Mouse (Mus musculus): ENCODE measurements around the gene Lyrm4. TPM values are rescaled to one million over a fixed set of nuclear protein-coding genes. Genes with fewer than 3 reads are reported as not detected.
A peak's percentile ranks its signal among the peaks of the same experiment; 100 is the strongest.
"Not testable (repeated sequence)": the region's sequence is repeated elsewhere in the genome, so short reads cannot be mapped to it uniquely, and the experiment has no call there.

The Lyrm4 gene
- total and polyA plus RNA-seq, 3 experiments = 22.6 to 25.4 TPM; not detected in 1

GRCm38 (mm10) chr13:35995231-35995630 lies 122.1 kb downstream of the Lyrm4 start:
- no peak for DNase-seq (ENCODE audit: low read depth, low spot score)
- no peaks in the 10 kb centered on the region for H3K27me3 ChIP-seq (ENCODE audit: control insufficient read depth in 1 of 2, insufficient read depth in 2 of 2, low read length in 2 of 2)
- no peaks in the 10 kb centered on the region for H3K9me3 ChIP-seq (replicated peaks; ENCODE audit: insufficient read depth, low read length)
- no peaks in the 10 kb centered on the region for H3K79me2 ChIP-seq (ENCODE audit: control insufficient read depth, insufficient read depth, low read length, poor library complexity)
- H3K27ac ChIP-seq (ENCODE audit: control insufficient read depth, low read depth, low read length) = no peak overlapping the region
- H3K9ac ChIP-seq (ENCODE audit: control insufficient read depth, low read depth, low read length, poor library complexity, severe bottlenecking) = no peak overlapping the region
- TF ChIP-seq ELF1 (IDR thresholded peaks at IDR 0.05; ENCODE audit: low read depth, low read length) (no peak), MYC (IDR thresholded peaks at IDR 0.05; ENCODE audit: low read depth, low read length) (no peak), ZMIZ1 (IDR thresholded peaks at IDR 0.05; ENCODE audit: low read depth, low read length) (no peak), ZNF384 (IDR thresholded peaks at IDR 0.05; ENCODE audit: low read depth, low read length) (no peak), CHD2 (IDR thresholded peaks at IDR 0.05; ENCODE audit: low read length) (no peak)
- H3K4me3 ChIP-seq (ENCODE audit: control insufficient read depth in 1 of 2, insufficient read depth in 1 of 2, low read depth in 2 of 2, low read length in 2 of 2) = no peak overlapping the region
- H3K4me1 ChIP-seq (ENCODE audit: control insufficient read depth in 1 of 2, insufficient read depth in 2 of 2, low read length in 2 of 2) = no peaks in the 10 kb centered on the region
- no peaks in the 10 kb centered on the region for H3K36me3 ChIP-seq (ENCODE audit: control insufficient read depth in 1 of 2, insufficient read depth in 2 of 2, low read length in 2 of 2)

- H3K4me1 ChIP-seq (ENCODE audit: control insufficient read depth in 1 of 2, insufficient read depth in 2 of 2, low read length in 2 of 2) = no peaks in the 10 kb centered on the region
- no peak for TF ChIP-seq TAL1 (IDR thresholded peaks at IDR 0.05; ENCODE audit: low read length)
- TF ChIP-seq MYC (IDR thresholded peaks at IDR 0.05; ENCODE audit: low read depth, low read length) = no peak
- TF ChIP-seq MAZ (IDR thresholded peaks at IDR 0.05; ENCODE audit: low read depth, low read length) = no peak
- no peak for TF ChIP-seq POLR2A (IDR thresholded peaks at IDR 0.05; ENCODE audit: control insufficient read depth in 1 of 2, insufficient read depth in 1 of 2, low read depth in 1 of 2, low read length in 2 of 2, poor library complexity in 1 of 2)
- no peak for TF ChIP-seq SMC3 (IDR thresholded peaks at IDR 0.05; ENCODE audit: low read depth, low read length)
- no peak for TF ChIP-seq RCOR1 (IDR thresholded peaks at IDR 0.05; ENCODE audit: low read depth, low read length)
- TF ChIP-seq BHLHE40 (IDR thresholded peaks at IDR 0.05; ENCODE audit: borderline replicate concordance, low read depth, low read length) = no peak
- no peak for TF ChIP-seq MEF2A (IDR thresholded peaks at IDR 0.05; ENCODE audit: extremely low read depth, insufficient replicate concordance, low read depth, low read length, poor library complexity, severe bottlenecking)
- TF ChIP-seq USF2 (IDR thresholded peaks at IDR 0.05; ENCODE audit: borderline replicate concordance in 1 of 2, insufficient read depth in 1 of 2, low read depth in 1 of 2, low read length in 2 of 2) = no peak
- no peak for TF ChIP-seq ZKSCAN1 (IDR thresholded peaks at IDR 0.05; ENCODE audit: low read depth, low read length)
- no peak for TF ChIP-seq TBP (IDR thresholded peaks at IDR 0.05; ENCODE audit: low read depth, low read length)
- TF ChIP-seq MAX (IDR thresholded peaks at IDR 0.05; ENCODE audit: low read length) = no peak
Observed at GRCm38 (mm10) chr13:35994067-35994466, 123.3 kb downstream of the Lyrm4 start.

DNA sequence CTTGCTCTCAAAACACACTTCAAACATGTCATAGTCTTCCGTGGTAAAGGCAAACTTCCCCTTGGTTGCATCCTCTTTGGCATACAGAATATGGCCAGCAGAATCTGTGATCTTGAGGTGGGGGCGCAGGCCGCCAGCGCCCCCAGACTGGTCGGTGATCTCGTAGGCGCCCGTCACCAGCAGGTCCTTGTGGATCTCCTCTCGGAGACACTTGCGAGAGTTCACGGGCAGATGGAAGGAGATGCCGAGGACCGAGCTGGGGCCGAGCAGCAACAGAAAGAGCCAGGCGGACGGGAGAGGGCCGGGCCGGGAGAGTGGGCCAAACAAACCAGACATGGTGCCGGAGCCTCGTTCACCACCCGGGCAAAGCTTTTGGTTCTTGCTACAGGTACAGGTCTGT lies 126.1 kb downstream of the Lyrm4 start:
- not testable (repeated sequence) for H3K4me3 ChIP-seq (ENCODE audit: control insufficient read depth in 1 of 2, insufficient read depth in 1 of 2, low read depth in 2 of 2, low read length in 2 of 2); H3K9me3 ChIP-seq (replicated peaks; ENCODE audit: insufficient read depth, low read length); H3K4me1 ChIP-seq (ENCODE audit: control insufficient read depth in 1 of 2, insufficient read depth in 2 of 2, low read length in 2 of 2); H3K79me2 ChIP-seq (ENCODE audit: control insufficient read depth, insufficient read depth, low read length, poor library complexity); H3K27me3 ChIP-seq (ENCODE audit: control insufficient read depth in 1 of 2, insufficient read depth in 2 of 2, low read length in 2 of 2); DNase-seq (ENCODE audit: low read depth, low spot score); H3K9ac ChIP-seq (ENCODE audit: control insufficient read depth, low read depth, low read length, poor library complexity, severe bottlenecking); H3K36me3 ChIP-seq (ENCODE audit: control insufficient read depth in 1 of 2, insufficient read depth in 2 of 2, low read length in 2 of 2); H3K27ac ChIP-seq (ENCODE audit: control insufficient read depth, low read depth, low read length)

More at GRCm38 (mm10) chr13:35994067-35994466, 123.3 kb downstream of the Lyrm4 start:
- Histone ChIP-seq H3K27ac (ENCODE audit: control insufficient read depth, low read depth, low read length) (no peak overlapping the region), H3K36me3 (ENCODE audit: control insufficient read depth in 1 of 2, insufficient read depth in 2 of 2, low read length in 2 of 2) (no peaks in the 10 kb centered on the region), H3K9ac (ENCODE audit: control insufficient read depth, low read depth, low read length, poor library complexity, severe bottlenecking) (no peak overlapping the region), H3K4me3 (ENCODE audit: control insufficient read depth in 1 of 2, insufficient read depth in 1 of 2, low read depth in 2 of 2, low read length in 2 of 2) (no peak overlapping the region), H3K27me3 (ENCODE audit: control insufficient read depth in 1 of 2, insufficient read depth in 2 of 2, low read length in 2 of 2) (no peaks in the 10 kb centered on the region), H3K79me2 (ENCODE audit: control insufficient read depth, insufficient read depth, low read length, poor library complexity) (no peaks in the 10 kb centered on the region), H3K9me3 (replicated peaks; ENCODE audit: insufficient read depth, low read length) (no peaks in the 10 kb centered on the region)
- peak; percentile 36 for DNase-seq (ENCODE audit: low read depth, low spot score)
